Mouse (Mus musculus) adrenal gland, postnatal 4 days (tissue): ENCODE measurements around the gene Met. TPM values are rescaled to one million over a fixed set of nuclear protein-coding genes. Genes with fewer than 3 reads are reported as not detected.

Experiments used
- DNase-seq, 2 experiments: peaks; one replicate each; pipeline ENCODE4 v3.0.0; 2021 to 2022; ENCODE audit warnings: low spot score in 2 of 2, mixed read lengths in 2 of 2
- total RNA-seq, 2 experiments: library from RNA; stranded (reverse); gene quantifications; 2 replicates each; pipeline ENCODE4 v1.2.3; 2021

Met gene
- total RNA-seq, 2 experiments from 2014 or later, result 10.3 to 10.6 TPM

GRCm38 (mm10) chr6:17601526-17601925 lies 137.9 kb downstream of the Met start:
- DNase-seq, result no peak

GRCm38 (mm10) chr6:17606915-17607314 lies 143.3 kb downstream of the Met start:
- DNase-seq, result no peak

- DNase-seq, result no peak
Observed at GRCm38 (mm10) chr6:17611352-17612010, 147.9 kb downstream of the Met start.

GRCm38 (mm10) chr6:17612652-17613051 lies 149.1 kb downstream of the Met start:
- DNase-seq, result no peak

- DNase-seq, result no peak
Observed at GRCm38 (mm10) chr6:17620823-17621222, 157.2 kb downstream of the Met start.

GRCm38 (mm10) chr6:17621436-17621835 lies 157.8 kb downstream of the Met start:
- no peak for DNase-seq

Other genes with a start within 250 kb of the Met start
- 10 to 100 TPM; 21.0 to 24.1 TPM for gene Cav2, start 182.6 kb upstream of the Met start, total RNA-seq
- gene Cav1, start 157.5 kb upstream of the Met start, total RNA-seq, result 100 to 1,000 TPM; 172 to 175 TPM
- gene Capza2, start 172.4 kb downstream of the Met start, total RNA-seq, result 100 to 1,000 TPM; 140 to 146 TPM
- 10 to 100 TPM; 27.0 to 27.4 TPM for gene St7, start 229.1 kb downstream of the Met start, total RNA-seq